Mouse (Mus musculus) thymus, postnatal 4 days (tissue): ENCODE results near the gene Matn1.

ENCODE experiments used
- DNase-seq: peaks from one replicate; pipeline ENCODE4 v3.0.0; 2021

Matn1 gene

GRCm38 (mm10) chr4:130988219-130988839 is 44.1 kb downstream of the Matn1 start:
- no peak for DNase-seq

- no peak for DNase-seq
Measured at GRCm38 (mm10) chr4:130989146-130989545, 45.0 kb downstream of the Matn1 start.

- DNase-seq: no peak
Measured at GRCm38 (mm10) chr4:130990966-130991365, 46.8 kb downstream of the Matn1 start.

- DNase-seq: no peak
Measured at GRCm38 (mm10) chr4:130994556-130994955, 50.4 kb downstream of the Matn1 start.

GRCm38 (mm10) chr4:130999744-131000527 is 55.8 kb downstream of the Matn1 start:
- no peak for DNase-seq

GRCm38 (mm10) chr4:131000614-131001178 is 56.5 kb downstream of the Matn1 start:
- DNase-seq: no peak
